Mouse (Mus musculus) hindbrain, embryonic 13.5 days (tissue): Measurements from ENCODE around the gene Hacl1. TPM values are rescaled to one million over a fixed set of nuclear protein-coding genes. Genes with fewer than 3 reads are reported as not detected.

ENCODE experiments used
- ATAC-seq: fragments of 200-750 bp; cut with Nextera tagmentation; 2 replicates; pipeline ENCODE4 v1.8.0; 2017; ENCODE audit warnings: moderate TSS enrichment; ENCODE audit not compliant: low FRiP score
- H3K27ac ChIP-seq: fragments of 300-500 bp; sonication (generic); 2 replicates; pipeline ENCODE4 v1.5.1; 2015; ENCODE audit warnings: inconsistent platforms, mild to moderate bottlenecking, moderate library complexity
- H3K27me3 ChIP-seq: fragments of 300-500 bp; sonication (generic); 2 replicates; pipeline ENCODE4 v1.6.1; 2015; ENCODE audit warnings: mild to moderate bottlenecking, inconsistent platforms
- H3K36me3 ChIP-seq: fragments of 300-500 bp; sonication (generic); 2 replicates; pipeline ENCODE4 v1.6.1; 2015; ENCODE audit warnings: mild to moderate bottlenecking, inconsistent platforms
- H3K4me1 ChIP-seq: fragments of 300-500 bp; sonication (generic); replicated peaks from 2 replicates; pipeline ENCODE4 v1.6.1; 2015; ENCODE audit warnings: inconsistent platforms
- H3K4me2 ChIP-seq: fragments of 300-500 bp; sonication (generic); 2 replicates; pipeline ENCODE4 v1.6.1; 2015; ENCODE audit warnings: inconsistent platforms, mild to moderate bottlenecking, moderate library complexity
- H3K4me3 ChIP-seq: fragments of 300-500 bp; sonication (generic); 2 replicates; pipeline ENCODE4 v1.5.1; 2015; ENCODE audit warnings: mild to moderate bottlenecking, inconsistent platforms
- H3K9ac ChIP-seq: fragments of 300-500 bp; sonication (generic); 2 replicates; pipeline ENCODE4 v1.6.1; 2015; ENCODE audit warnings: mild to moderate bottlenecking, inconsistent platforms
- H3K9me3 ChIP-seq: fragments of 300-500 bp; sonication (generic); 2 replicates; pipeline ENCODE4 v1.6.1; 2016; ENCODE audit warnings: inconsistent platforms
- WGBS: fragments of 180-500 bp; shearing (Covaris S2); methylation state at CpG from one replicate; pipeline ENCODE4 v1.1.7; 2015; 5-methylcytosine and 5-hydroxymethylcytosine counted together
- polyA plus RNA-seq: library from polyadenylated mRNA; unstranded; fragments of >200 nt; fragmentation: Nextera tagmentation; extraction: Ambion mirVana; gene quantifications from 2 replicates; pipeline ENCODE4 v1.2.1, GENCODE M21; 2015

Hacl1 gene
- polyA plus RNA-seq, 1 experiment from 2014 or later: 10.4 TPM

- Histone ChIP-seq H3K36me3 (no peaks in the 10 kb centered on the region), H3K9me3 (0 out of 2 replicates have a peak, but pooled peaks cover 3% of the 10 kb centered on the region), H3K9ac (no peak overlapping the region), H3K4me1 (peaks cover 8% of the 10 kb centered on the region), H3K4me2 (no peak overlapping the region), H3K4me3 (no peak overlapping the region), H3K27me3 (no peaks in the 10 kb centered on the region), H3K27ac (no peak overlapping the region)
- WGBS: 91% methylated on average over 7 of the region's 7 CpGs
- no peak for ATAC-seq
Observed at GRCm38 (mm10) chr14:31645920-31646319, 4.8 kb upstream of the Hacl1 start.

- Histone ChIP-seq H3K4me2 (no peak overlapping the region), H3K27me3 (no peaks in the 10 kb centered on the region), H3K9me3 (no peaks in the 10 kb centered on the region), H3K4me1 (peaks cover 13% of the 10 kb centered on the region), H3K36me3 (no peaks in the 10 kb centered on the region), H3K27ac (no peak overlapping the region), H3K9ac (no peak overlapping the region), H3K4me3 (no peak overlapping the region)
- 76% methylated on average over 3 of the region's 3 CpGs for WGBS
- no peak for ATAC-seq
Observed at GRCm38 (mm10) chr14:31644931-31645547, 4.0 kb upstream of the Hacl1 start.

DNA sequence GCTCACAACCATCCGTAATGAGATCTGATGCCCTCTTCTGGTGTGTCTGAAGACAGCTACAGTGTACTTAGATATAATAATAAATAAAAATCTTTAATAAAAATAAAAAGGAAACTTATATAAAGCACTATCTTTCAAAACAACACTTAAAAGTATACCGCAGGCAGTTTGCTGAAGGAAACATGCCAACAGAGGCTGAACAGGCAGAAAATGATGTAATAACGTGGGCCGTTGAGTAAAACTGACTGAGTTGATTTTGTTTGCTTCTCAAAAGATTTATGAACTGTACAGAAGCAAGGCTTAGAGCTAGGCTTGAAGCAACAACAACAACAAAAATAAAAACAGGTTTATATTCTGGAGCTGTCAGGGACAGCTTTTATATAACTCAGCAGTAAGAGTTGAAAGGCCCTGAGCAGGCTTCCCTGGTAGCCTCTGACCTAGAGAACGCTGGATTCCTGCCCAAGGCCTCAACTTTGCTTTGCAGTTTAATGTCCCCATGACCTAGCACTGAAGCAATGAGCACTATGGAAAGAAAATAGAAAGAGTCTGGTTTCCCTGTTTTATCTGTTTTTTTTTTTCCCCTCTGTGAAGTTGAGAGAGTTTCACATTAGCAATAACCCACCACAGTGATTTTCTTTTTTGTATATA lies 3.2 kb upstream of the Hacl1 start:
- Histone ChIP-seq H3K4me2 (no peak overlapping the region), H3K9ac (no peak overlapping the region), H3K27me3 (no peaks in the 10 kb centered on the region), H3K4me1 (peaks cover 16% of the 10 kb centered on the region), H3K4me3 (no peak overlapping the region), H3K9me3 (no peaks in the 10 kb centered on the region), H3K36me3 (no peaks in the 10 kb centered on the region), H3K27ac (no peak overlapping the region)
- ATAC-seq: no peak
- 91% methylated on average over 5 of the region's 5 CpGs for WGBS

DNA sequence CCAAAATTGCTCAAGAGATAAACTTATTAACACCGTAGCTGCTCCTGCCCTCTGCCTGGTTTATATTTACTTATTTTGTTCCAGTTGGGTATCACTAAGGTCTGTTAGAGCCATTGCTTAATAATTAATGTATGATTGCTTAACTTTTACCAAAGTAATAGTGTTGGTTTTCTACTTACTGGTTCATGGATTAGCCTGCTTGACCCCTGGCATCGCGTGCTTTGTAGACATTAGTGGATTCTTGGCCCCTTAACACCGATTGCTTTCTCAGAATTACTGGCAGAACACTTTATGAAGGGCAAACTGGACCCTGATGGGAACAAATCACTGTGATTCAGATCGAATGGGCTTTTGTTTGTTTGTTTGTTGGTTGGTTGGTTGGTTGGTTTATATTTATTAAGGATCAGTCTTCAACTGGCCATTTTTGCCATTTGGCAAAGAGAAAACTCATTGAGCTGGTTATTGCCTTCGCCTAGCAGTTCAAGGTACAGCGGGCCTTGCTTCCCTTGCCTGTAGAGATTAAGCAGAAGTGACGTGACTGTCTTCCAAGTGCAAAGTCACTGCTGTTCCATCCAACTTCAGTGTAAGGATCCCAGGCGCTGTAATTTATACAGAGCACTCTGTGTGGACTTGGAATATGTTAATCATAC lies 545 bp upstream of the Hacl1 start:
- Histone ChIP-seq H3K4me3 (peak overlapping the region; percentile 61), H3K9me3 (no peaks in the 10 kb centered on the region), H3K4me1 (peaks cover 16% of the 10 kb centered on the region), H3K27ac (no peak overlapping the region), H3K36me3 (no peaks in the 10 kb centered on the region), H3K9ac (peak overlapping the region; percentile 73), H3K27me3 (no peaks in the 10 kb centered on the region), H3K4me2 (peak overlapping the region; percentile 74)
- 76% methylated on average over 9 of the region's 9 CpGs for WGBS
- ATAC-seq: no peak

GRCm38 (mm10) chr14:31640346-31640889 lies 668 bp downstream of the Hacl1 start, which contains the start of gene Gm49387:
Gene Gm49387, minus strand, starts transcription at chr14:31640878.
- Histone ChIP-seq H3K9ac (peak within 1 kb of the TSS; percentile 73), H3K4me3 (peak within 1 kb of the TSS; percentile 61), H3K27ac (peak within 1 kb of the TSS; percentile 89), H3K4me1 (peaks cover 16% of the 10 kb centered on the region), H3K4me2 (peak within 1 kb of the TSS; percentile 74), H3K9me3 (no peaks in the 10 kb centered on the region), H3K27me3 (no peaks in the 10 kb centered on the region), H3K36me3 (no peaks in the 10 kb centered on the region)
- ATAC-seq: no peak; the same call in 1 of the 2 replicates
- WGBS: 4% methylated on average over 26 of the region's 26 CpGs

GRCm38 (mm10) chr14:31630677-31631076 lies 10.4 kb downstream of the Hacl1 start:
- Histone ChIP-seq H3K27ac (no peak overlapping the region), H3K36me3 (no peaks in the 10 kb centered on the region), H3K27me3 (no peaks in the 10 kb centered on the region), H3K9me3 (no peaks in the 10 kb centered on the region), H3K4me3 (no peak overlapping the region), H3K9ac (no peak overlapping the region), H3K4me1 (0 out of 2 replicates have a peak, but pooled peaks cover 2% of the 10 kb centered on the region), H3K4me2 (no peak overlapping the region)
- WGBS: 20% methylated on average over 7 of the region's 7 CpGs
- ATAC-seq: peak; percentile 74; the same call in 1 of the 2 replicates

DNA sequence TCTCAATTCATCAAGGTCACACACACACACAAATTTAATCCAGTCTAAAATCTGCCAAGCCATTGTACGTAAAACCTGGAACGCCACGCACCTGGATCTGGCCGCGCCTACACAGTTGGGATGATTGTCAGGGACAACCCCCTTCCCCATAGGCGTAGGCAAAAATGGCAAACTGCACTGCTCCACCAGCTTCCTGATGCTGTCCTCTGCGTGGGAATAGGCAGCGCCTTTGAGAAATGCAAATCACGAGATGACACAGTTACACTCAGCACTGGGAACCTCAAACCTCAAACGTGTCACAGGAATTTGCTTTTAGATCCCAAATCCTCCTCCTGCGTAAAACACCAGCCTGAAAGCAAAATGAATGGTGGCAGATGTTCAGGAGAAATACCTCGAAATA lies 18.3 kb downstream of the Hacl1 start:
- Histone ChIP-seq H3K9me3 (no peaks in the 10 kb centered on the region), H3K27me3 (no peaks in the 10 kb centered on the region), H3K36me3 (no peaks in the 10 kb centered on the region), H3K4me1 (no peaks in the 10 kb centered on the region), H3K9ac (no peak overlapping the region), H3K4me2 (no peak overlapping the region), H3K27ac (no peak overlapping the region), H3K4me3 (no peak overlapping the region)
- ATAC-seq: no peak
- 88% methylated on average over 12 of the region's 12 CpGs for WGBS

DNA sequence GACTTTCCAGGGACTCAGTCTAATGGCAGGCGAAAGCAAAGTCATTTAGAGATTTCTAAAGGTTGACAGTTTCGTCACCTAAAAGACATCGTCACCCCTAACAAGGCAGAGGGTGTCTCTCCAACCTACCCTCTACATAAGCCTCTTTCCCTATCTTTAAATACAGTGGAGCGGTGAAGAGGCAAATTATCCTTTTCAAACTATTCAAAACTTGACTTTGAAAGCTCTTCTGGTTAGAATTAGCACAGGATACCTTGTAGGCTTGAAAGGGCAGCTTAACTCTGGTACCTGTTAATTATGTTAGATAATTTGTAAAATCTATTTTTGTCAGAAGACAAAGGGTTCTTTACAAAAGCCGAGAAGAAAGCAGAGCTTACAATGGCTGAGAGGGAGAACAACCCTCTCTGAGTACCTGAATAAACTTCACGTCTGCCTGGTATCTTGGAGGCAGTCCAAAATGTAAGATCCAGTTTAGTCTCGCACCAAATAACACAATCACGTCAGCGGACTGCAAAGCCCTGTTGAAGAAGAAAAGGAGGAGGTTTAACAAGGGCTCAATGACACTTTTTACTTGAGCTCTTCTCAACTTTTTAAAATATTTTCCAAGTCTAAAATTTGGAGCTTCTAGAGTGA lies 20.4 kb downstream of the Hacl1 start:
- no peaks in the 10 kb centered on the region for H3K27me3 ChIP-seq
- 73% methylated on average over 9 of the region's 9 CpGs for WGBS
- no peaks in the 10 kb centered on the region for H3K4me1 ChIP-seq
- H3K36me3 ChIP-seq: no peaks in the 10 kb centered on the region
- no peaks in the 10 kb centered on the region for H3K9me3 ChIP-seq
- H3K4me2 ChIP-seq: no peak overlapping the region
- no peak overlapping the region for H3K4me3 ChIP-seq
- no peak overlapping the region for H3K27ac ChIP-seq
- no peak for ATAC-seq
- no peak overlapping the region for H3K9ac ChIP-seq

- Histone ChIP-seq H3K4me2 (no peak overlapping the region), H3K9ac (no peak overlapping the region), H3K36me3 (no peaks in the 10 kb centered on the region), H3K9me3 (no peaks in the 10 kb centered on the region), H3K27ac (no peak overlapping the region), H3K4me3 (no peak overlapping the region), H3K27me3 (no peaks in the 10 kb centered on the region), H3K4me1 (no peaks in the 10 kb centered on the region)
- no peak for ATAC-seq
- WGBS: 92% methylated on average over 3 of the region's 3 CpGs
Observed at GRCm38 (mm10) chr14:31617997-31618396, 23.1 kb downstream of the Hacl1 start.

GRCm38 (mm10) chr14:31617204-31617603 lies 23.9 kb downstream of the Hacl1 start:
- Histone ChIP-seq H3K4me1 (no peaks in the 10 kb centered on the region), H3K36me3 (0 out of 2 replicates have a peak, but pooled peaks cover 3% of the 10 kb centered on the region), H3K27ac (no peak overlapping the region), H3K9ac (no peak overlapping the region), H3K9me3 (no peaks in the 10 kb centered on the region), H3K4me3 (no peak overlapping the region), H3K4me2 (no peak overlapping the region), H3K27me3 (no peaks in the 10 kb centered on the region)
- 90% methylated on average over 9 of the region's 9 CpGs for WGBS
- no peak for ATAC-seq

DNA sequence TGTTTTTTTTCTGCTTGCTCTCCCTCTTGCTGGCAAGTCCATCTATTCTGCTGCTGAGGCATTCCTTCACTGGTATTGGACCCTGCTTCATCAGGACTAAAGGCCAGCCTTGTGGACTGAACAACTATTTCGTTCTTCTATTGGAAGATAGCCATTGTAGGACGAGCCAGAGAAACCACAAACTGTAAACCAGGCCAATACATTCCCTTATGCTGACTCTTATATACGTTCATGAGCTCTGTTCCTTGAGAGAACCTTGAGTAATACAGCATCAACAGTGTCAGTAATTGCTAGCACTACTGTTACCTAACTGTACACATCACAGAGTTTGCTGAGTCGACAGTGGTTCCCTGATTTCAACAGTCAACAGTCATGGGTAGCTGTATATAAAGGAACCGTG lies 27.4 kb downstream of the Hacl1 start:
- H3K9ac ChIP-seq: no peak overlapping the region
- no peaks in the 10 kb centered on the region for H3K4me1 ChIP-seq
- H3K4me2 ChIP-seq: no peak overlapping the region
- no peaks in the 10 kb centered on the region for H3K27me3 ChIP-seq
- H3K36me3 ChIP-seq: 0 out of 2 replicates have a peak, but pooled peaks cover 3% of the 10 kb centered on the region
- ATAC-seq: no peak
- no peaks in the 10 kb centered on the region for H3K9me3 ChIP-seq
- WGBS: 88% methylated on average over 5 of the region's 5 CpGs
- no peak overlapping the region for H3K4me3 ChIP-seq
- no peak overlapping the region for H3K27ac ChIP-seq

- ATAC-seq: no peak
- 70% methylated on average over 4 of the region's 4 CpGs for WGBS
- no peak overlapping the region for H3K4me2 ChIP-seq
- no peaks in the 10 kb centered on the region for H3K9me3 ChIP-seq
- H3K4me1 ChIP-seq: no peaks in the 10 kb centered on the region
- H3K36me3 ChIP-seq: 0 out of 2 replicates have a peak, but pooled peaks cover 3% of the 10 kb centered on the region
- H3K4me3 ChIP-seq: no peak overlapping the region
- no peak overlapping the region for H3K27ac ChIP-seq
- H3K9ac ChIP-seq: no peak overlapping the region
- no peaks in the 10 kb centered on the region for H3K27me3 ChIP-seq
Observed at GRCm38 (mm10) chr14:31611986-31612385, 29.1 kb downstream of the Hacl1 start.
